Mouse (Mus musculus) embryonic facial prominence, embryonic 14.5 days (tissue): ENCODE data around the gene Kpna3. TPM values are rescaled to one million over a fixed set of nuclear protein-coding genes. Genes with fewer than 3 reads are reported as not detected.

Experiments
- ATAC-seq: fragments of 200-750 bp; cut with Nextera tagmentation; 2 replicates; pipeline ENCODE4 v1.8.0; 2017; ENCODE audit warnings: low read depth, moderate number of reproducible peaks, moderate TSS enrichment
- DNase-seq: peaks from one replicate; pipeline ENCODE4 v3.0.0-alpha.2; 2015; ENCODE audit warnings: low spot score
- H3K27ac ChIP-seq: fragments of 300-500 bp; sonication (generic); replicated peaks from 2 replicates; pipeline ENCODE4 v1.5.1; 2014; ENCODE audit warnings: low read depth, mild to moderate bottlenecking, low read length, moderate library complexity
- H3K27me3 ChIP-seq: fragments of 300-500 bp; sonication (generic); replicated peaks from 2 replicates; pipeline ENCODE4 v1.6.1; 2014; ENCODE audit warnings: low read length; ENCODE audit not compliant: control insufficient read depth, insufficient read depth
- H3K36me3 ChIP-seq: fragments of 300-500 bp; sonication (generic); 2 replicates; pipeline ENCODE4 v1.6.1; 2014; ENCODE audit warnings: low read length, mixed read lengths; ENCODE audit not compliant: control insufficient read depth, insufficient read depth
- H3K4me1 ChIP-seq: fragments of 300-500 bp; sonication (generic); 2 replicates; pipeline ENCODE4 v1.6.1; 2014; ENCODE audit warnings: antibody characterized with exemption, low read length; ENCODE audit not compliant: control insufficient read depth, insufficient read depth
- H3K4me2 ChIP-seq: fragments of 300-500 bp; sonication (generic); 2 replicates; pipeline ENCODE4 v1.6.1; 2014; ENCODE audit warnings: low read depth, mild to moderate bottlenecking, low read length, moderate library complexity, mixed read lengths
- H3K4me3 ChIP-seq: fragments of 300-500 bp; sonication (generic); 2 replicates; pipeline ENCODE4 v1.5.1; 2014; ENCODE audit warnings: low read depth, mild to moderate bottlenecking, low read length
- H3K9ac ChIP-seq: fragments of 300-500 bp; sonication (generic); 2 replicates; pipeline ENCODE4 v1.6.1; 2014; ENCODE audit warnings: low read depth, mild to moderate bottlenecking, low read length, moderate library complexity, mixed read lengths
- H3K9me3 ChIP-seq: fragments of 300-500 bp; sonication (generic); 2 replicates; pipeline ENCODE4 v1.6.1; 2016; ENCODE audit warnings: low read length; ENCODE audit not compliant: control insufficient read depth
- WGBS: fragments of 180-500 bp; shearing (Covaris S2); extraction: QIAGEN DNeasy Blood & Tissue Kit; methylation state at CpG from one replicate; pipeline ENCODE4 v1.1.7; 2014; 5-methylcytosine and 5-hydroxymethylcytosine counted together
- polyA plus RNA-seq: library from polyadenylated mRNA; unstranded; fragments of >200 nt; fragmentation: Nextera tagmentation; extraction: Ambion mirVana; gene quantifications from 2 replicates; pipeline ENCODE4 v1.2.1, GENCODE M21; 2014

Gene Kpna3
- polyA plus RNA-seq, 1 experiment from 2014 or later: 59.1 TPM

GRCm38 (mm10) chr14:61364656-61365055 lies 75.0 kb downstream of the Kpna3 start:
- H3K4me3 ChIP-seq: no peak overlapping the region

GRCm38 (mm10) chr14:61363734-61364133 lies 75.9 kb downstream of the Kpna3 start:
- Histone ChIP-seq H3K9ac (no peak overlapping the region), H3K36me3 (peaks cover 13% of the 10 kb centered on the region), H3K4me3 (no peak overlapping the region), H3K27ac (no peak overlapping the region), H3K4me2 (no peak overlapping the region), H3K9me3 (no peaks in the 10 kb centered on the region), H3K27me3 (no peaks in the 10 kb centered on the region), H3K4me1 (no peaks in the 10 kb centered on the region)
- DNase-seq (no peak), ATAC-seq (no peak)
- 97% methylated on average over 2 of the region's 2 CpGs for WGBS

More at GRCm38 (mm10) chr14:61364656-61365055, 75.0 kb downstream of the Kpna3 start:
- DNase-seq: no peak
- Histone ChIP-seq H3K27me3 (no peaks in the 10 kb centered on the region), H3K27ac (no peak overlapping the region), H3K9me3 (no peaks in the 10 kb centered on the region), H3K4me1 (no peaks in the 10 kb centered on the region), H3K4me2 (no peak overlapping the region), H3K9ac (no peak overlapping the region), H3K36me3 (peaks cover 19% of the 10 kb centered on the region)
- WGBS: 76% methylated on average over 3 of the region's 3 CpGs
- ATAC-seq: no peak

- DNase-seq: no peak
- H3K27ac ChIP-seq: no peak overlapping the region
- no peaks in the 10 kb centered on the region for H3K9me3 ChIP-seq
- H3K27me3 ChIP-seq: no peaks in the 10 kb centered on the region
- no peak overlapping the region for H3K4me2 ChIP-seq
- no peak overlapping the region for H3K9ac ChIP-seq
- no peak overlapping the region for H3K4me3 ChIP-seq
- H3K36me3 ChIP-seq: peaks cover 10% of the 10 kb centered on the region
- 98% methylated on average over 2 of the region's 2 CpGs for WGBS
- no peak for ATAC-seq
- no peaks in the 10 kb centered on the region for H3K4me1 ChIP-seq
Observed at GRCm38 (mm10) chr14:61362268-61362667, 77.4 kb downstream of the Kpna3 start.

- peak overlapping the region; percentile 65; the same call in 1 of the 2 replicates for H3K27ac ChIP-seq
- peak overlapping the region; percentile 65; the same call in 1 of the 2 replicates for H3K4me3 ChIP-seq
- H3K27me3 ChIP-seq: no peaks in the 10 kb centered on the region
- H3K36me3 ChIP-seq: peaks cover under 1% of the 10 kb centered on the region
- ATAC-seq (no peak), DNase-seq (no peak)
- 50% methylated on average over 3 of the region's 3 CpGs for WGBS
- no peaks in the 10 kb centered on the region for H3K9me3 ChIP-seq
- H3K4me1 ChIP-seq: no peaks in the 10 kb centered on the region
- H3K4me2 ChIP-seq: peak overlapping the region; percentile 64
- 0 out of 2 replicates have a peak overlapping the region, but pooled peaks have one; percentile 80 for H3K9ac ChIP-seq
Observed at GRCm38 (mm10) chr14:61360981-61361511, 78.6 kb downstream of the Kpna3 start.

- Histone ChIP-seq H3K27ac (peak within 1 kb of the TSS; percentile 65), H3K4me3 (peak within 1 kb of the TSS; percentile 65), H3K36me3 (no peaks in the 10 kb centered on the region; the same call in 1 of the 2 replicates), H3K9me3 (no peaks in the 10 kb centered on the region), H3K9ac (peak within 1 kb of the TSS; percentile 80), H3K4me2 (peak within 1 kb of the TSS; percentile 64), H3K4me1 (no peaks in the 10 kb centered on the region), H3K27me3 (no peaks in the 10 kb centered on the region)
- ATAC-seq (peak; percentile 97), DNase-seq (peak; percentile 94)
- 1% methylated on average over 31 of the region's 40 CpGs for WGBS
Observed at GRCm38 (mm10) chr14:61360131-61360980, 79.3 kb downstream of the Kpna3 start, which contains the start of gene Ebpl. Gene Ebpl, minus strand, starts transcription at chr14:61360439.

GRCm38 (mm10) chr14:61354251-61355235 lies 85.1 kb downstream of the Kpna3 start:
- peak; percentile 73 for DNase-seq
- ATAC-seq: peak; percentile 63; the same call in 1 of the 2 replicates
- H3K9me3 ChIP-seq: no peaks in the 10 kb centered on the region
- no peak overlapping the region for H3K9ac ChIP-seq
- H3K27me3 ChIP-seq: no peaks in the 10 kb centered on the region
- no peak overlapping the region for H3K4me3 ChIP-seq
- H3K4me1 ChIP-seq: no peaks in the 10 kb centered on the region
- H3K36me3 ChIP-seq: no peaks in the 10 kb centered on the region
- H3K4me2 ChIP-seq: no peak overlapping the region
- no peak overlapping the region; the same call in 1 of the 2 replicates for H3K27ac ChIP-seq
- 75% methylated on average over 10 of the region's 10 CpGs for WGBS

- 71% methylated on average over 6 of the region's 6 CpGs for WGBS
- H3K27me3 ChIP-seq: no peaks in the 10 kb centered on the region
- H3K36me3 ChIP-seq: no peaks in the 10 kb centered on the region
- ATAC-seq (no peak; the same call in 1 of the 2 replicates), DNase-seq (peak; percentile 26)
- no peak overlapping the region for H3K4me2 ChIP-seq
- no peak overlapping the region for H3K4me3 ChIP-seq
- H3K4me1 ChIP-seq: no peaks in the 10 kb centered on the region
- no peak overlapping the region for H3K9ac ChIP-seq
- no peak overlapping the region for H3K27ac ChIP-seq
- no peaks in the 10 kb centered on the region for H3K9me3 ChIP-seq
Observed at GRCm38 (mm10) chr14:61350808-61351207, 88.9 kb downstream of the Kpna3 start.

DNA sequence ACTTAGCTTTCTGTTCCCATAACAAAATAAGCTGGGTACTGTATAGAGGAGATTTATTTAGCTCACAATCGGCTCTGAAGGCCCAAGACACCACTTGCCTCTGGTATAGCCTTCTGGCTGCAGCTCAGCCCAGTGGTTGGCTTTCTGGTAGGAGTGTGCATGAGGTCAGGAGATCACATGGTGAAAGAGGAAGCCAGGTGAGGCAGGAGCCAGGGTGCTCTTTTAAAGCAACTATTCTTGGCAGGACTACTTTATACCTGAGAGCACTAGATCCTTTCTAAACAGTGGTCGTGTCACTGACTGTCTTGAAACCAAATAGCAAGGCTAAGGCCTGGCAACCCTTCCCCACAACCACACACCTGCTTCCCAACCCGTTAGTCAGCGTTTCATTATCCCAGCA lies 89.8 kb downstream of the Kpna3 start:
- WGBS: 81% methylated on average over 4 of the region's 4 CpGs
- Histone ChIP-seq H3K36me3 (no peaks in the 10 kb centered on the region), H3K27ac (no peak overlapping the region), H3K9ac (no peak overlapping the region), H3K9me3 (no peaks in the 10 kb centered on the region), H3K4me2 (no peak overlapping the region), H3K27me3 (no peaks in the 10 kb centered on the region), H3K4me3 (no peak overlapping the region), H3K4me1 (no peaks in the 10 kb centered on the region)
- DNase-seq: no peak
- no peak for ATAC-seq
